Mouse (Mus musculus) stomach, embryonic 16.5 days (tissue): Measurements from ENCODE around the gene Tll2. TPM values are rescaled to one million over a fixed set of nuclear protein-coding genes. Genes with fewer than 3 reads are reported as not detected.

Source experiments
- ATAC-seq: fragments of 200-750 bp; cut with Nextera tagmentation; 2 replicates; pipeline ENCODE4 v1.8.0; 2017; ENCODE audit warnings: moderate number of reproducible peaks, moderate TSS enrichment; ENCODE audit not compliant: insufficient read depth, low FRiP score
- H3K27ac ChIP-seq: fragments of 300-500 bp; sonication (generic); 2 replicates; pipeline ENCODE4 v1.5.1; 2014; ENCODE audit warnings: low read length
- H3K27me3 ChIP-seq: fragments of 300-500 bp; sonication (generic); 2 replicates; pipeline ENCODE4 v1.6.1; 2014; ENCODE audit warnings: low read length, control low read depth, mixed read lengths; ENCODE audit not compliant: control insufficient read depth, insufficient read depth
- H3K36me3 ChIP-seq: fragments of 300-500 bp; sonication (generic); 2 replicates; pipeline ENCODE4 v1.6.1; 2014; ENCODE audit warnings: low read length; ENCODE audit not compliant: control insufficient read depth, insufficient read depth
- H3K4me1 ChIP-seq: fragments of 300-500 bp; sonication (generic); 2 replicates; pipeline ENCODE4 v1.6.1; 2014; ENCODE audit warnings: low read length, control low read depth, mixed read lengths; ENCODE audit not compliant: control insufficient read depth, insufficient read depth
- H3K4me2 ChIP-seq: fragments of 300-500 bp; sonication (generic); 2 replicates; pipeline ENCODE4 v1.6.1; 2014; ENCODE audit warnings: low read depth, low read length, mixed read lengths
- H3K4me3 ChIP-seq: fragments of 300-500 bp; sonication (generic); replicated peaks from 2 replicates; pipeline ENCODE4 v1.5.1; 2014; ENCODE audit warnings: mild to moderate bottlenecking, low read length
- H3K9ac ChIP-seq: fragments of 300-500 bp; sonication (generic); 2 replicates; pipeline ENCODE4 v1.6.1; 2014; ENCODE audit warnings: low read length
- H3K9me3 ChIP-seq: fragments of 300-500 bp; sonication (generic); replicated peaks from 2 replicates; pipeline ENCODE4 v1.6.1; 2016; ENCODE audit warnings: low read length, control low read depth; ENCODE audit not compliant: control insufficient read depth
- WGBS: fragments of 180-500 bp; shearing (Covaris S2); extraction: QIAGEN DNeasy Blood & Tissue Kit; methylation state at CpG from one replicate; pipeline ENCODE4 v1.1.7; 2014; 5-methylcytosine and 5-hydroxymethylcytosine counted together
- polyA plus RNA-seq: library from polyadenylated mRNA; unstranded; fragments of >200 nt; fragmentation: Nextera tagmentation; extraction: Ambion mirVana; gene quantifications from 2 replicates; pipeline ENCODE4 v1.2.1, GENCODE M21; 2015

Gene Tll2
- polyA plus RNA-seq, 1 experiment from 2014 or later, result 0.21 TPM

DNA sequence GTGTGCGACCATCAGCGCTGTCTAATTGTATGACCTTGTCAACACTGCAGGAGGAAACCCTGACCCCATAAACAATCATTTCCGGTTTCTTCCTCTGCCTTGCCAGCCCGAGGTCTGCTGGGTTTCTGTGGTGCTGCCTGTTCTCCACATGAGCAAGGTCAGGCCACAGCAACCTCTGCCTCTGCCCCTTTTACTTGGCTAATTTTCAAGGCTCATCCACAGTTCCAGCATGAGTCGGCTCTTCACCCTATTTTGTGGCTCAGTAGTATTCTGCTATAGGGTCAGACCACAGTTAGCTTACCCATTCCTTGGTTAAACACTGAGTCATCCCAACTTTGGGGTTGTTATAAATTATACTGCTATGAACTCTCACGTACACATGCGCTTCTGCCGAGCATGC lies 65.7 kb downstream of the Tll2 start:
- WGBS, result 66% methylated on average over 8 of the region's 8 CpGs
- ATAC-seq, result no peak

DNA sequence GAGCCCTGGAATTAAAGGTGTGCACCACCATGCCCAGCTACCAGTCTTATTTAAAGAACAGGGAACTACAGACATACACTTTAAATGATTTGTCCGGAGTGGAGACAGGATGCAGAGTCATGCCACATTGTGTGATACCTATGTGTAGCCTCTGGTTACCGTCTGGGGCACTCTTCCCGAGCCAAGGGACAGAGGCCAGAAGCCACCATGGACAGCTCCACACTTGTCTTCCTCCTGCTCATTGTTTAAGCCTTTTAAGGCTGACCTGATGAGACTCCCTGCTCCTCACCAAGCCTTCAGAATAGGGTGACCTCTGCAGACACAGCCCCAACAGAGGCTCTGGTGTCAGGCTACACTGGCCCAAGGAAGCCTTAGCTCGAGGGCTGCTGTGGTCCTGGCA lies 67.0 kb downstream of the Tll2 start:
- Histone ChIP-seq H3K27me3 (no peaks in the 10 kb centered on the region), H3K4me3 (no peak overlapping the region), H3K36me3 (no peaks in the 10 kb centered on the region), H3K27ac (no peak overlapping the region), H3K9ac (no peak overlapping the region), H3K9me3 (no peaks in the 10 kb centered on the region), H3K4me2 (no peak overlapping the region), H3K4me1 (no peaks in the 10 kb centered on the region)
- WGBS, result 51% methylated on average over 4 of the region's 4 CpGs
- no peak for ATAC-seq

More for the DNA sequence above, 65.7 kb downstream of the Tll2 start:
- Histone ChIP-seq H3K36me3 (no peaks in the 10 kb centered on the region), H3K4me1 (no peaks in the 10 kb centered on the region), H3K9ac (no peak overlapping the region), H3K9me3 (no peaks in the 10 kb centered on the region), H3K27ac (no peak overlapping the region), H3K4me3 (no peak overlapping the region), H3K4me2 (no peak overlapping the region), H3K27me3 (no peaks in the 10 kb centered on the region)

- no peaks in the 10 kb centered on the region for H3K27me3 ChIP-seq
- ATAC-seq, result no peak
- H3K27ac ChIP-seq, result no peak overlapping the region
- H3K4me2 ChIP-seq, result no peak overlapping the region
- no peak overlapping the region for H3K9ac ChIP-seq
- H3K9me3 ChIP-seq, result no peaks in the 10 kb centered on the region
- no peak overlapping the region for H3K4me3 ChIP-seq
- H3K4me1 ChIP-seq, result no peaks in the 10 kb centered on the region
- no peaks in the 10 kb centered on the region for H3K36me3 ChIP-seq
- WGBS, result 52% methylated on average over 3 of the region's 3 CpGs
These were observed 83.6 kb downstream of the Tll2 start for GRCm38 (mm10) chr19:41123009-41123408.

GRCm38 (mm10) chr19:41119924-41120323 lies 86.7 kb downstream of the Tll2 start:
- Histone ChIP-seq H3K4me3 (no peak overlapping the region), H3K27ac (no peak overlapping the region), H3K9me3 (no peaks in the 10 kb centered on the region), H3K9ac (no peak overlapping the region), H3K27me3 (no peaks in the 10 kb centered on the region), H3K4me2 (no peak overlapping the region), H3K36me3 (no peaks in the 10 kb centered on the region), H3K4me1 (no peaks in the 10 kb centered on the region)
- no peak for ATAC-seq
- WGBS, result 89% methylated on average over 13 of the region's 13 CpGs

DNA sequence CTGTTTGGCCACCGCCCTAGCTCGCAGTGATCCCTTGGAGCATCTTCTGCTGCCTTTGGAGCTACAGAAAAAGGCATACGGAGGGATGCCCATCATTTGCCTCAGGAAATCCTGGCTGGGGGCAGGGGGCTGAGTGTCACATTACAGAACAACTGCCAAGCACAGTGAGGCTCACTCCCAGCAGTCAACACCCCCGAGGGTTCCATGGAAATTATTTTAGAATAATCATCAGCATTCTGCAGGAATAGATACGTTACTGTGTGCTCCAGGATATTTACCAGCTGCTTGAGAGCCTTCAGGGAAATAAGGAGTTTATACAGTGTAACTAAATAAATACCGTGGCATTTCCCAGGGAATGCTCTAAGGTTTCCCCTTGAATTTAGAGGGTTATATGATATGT lies 88.3 kb downstream of the Tll2 start:
- Histone ChIP-seq H3K4me2 (no peak overlapping the region), H3K9me3 (no peaks in the 10 kb centered on the region), H3K4me1 (no peaks in the 10 kb centered on the region), H3K27ac (no peak overlapping the region), H3K4me3 (no peak overlapping the region), H3K9ac (no peak overlapping the region), H3K36me3 (no peaks in the 10 kb centered on the region), H3K27me3 (no peaks in the 10 kb centered on the region)
- ATAC-seq, result no peak
- 55% methylated on average over 6 of the region's 6 CpGs for WGBS

GRCm38 (mm10) chr19:41117334-41117733 lies 89.3 kb downstream of the Tll2 start:
- Histone ChIP-seq H3K4me3 (no peak overlapping the region), H3K36me3 (no peaks in the 10 kb centered on the region), H3K27me3 (no peaks in the 10 kb centered on the region), H3K9me3 (no peaks in the 10 kb centered on the region), H3K9ac (no peak overlapping the region), H3K4me2 (no peak overlapping the region), H3K4me1 (no peaks in the 10 kb centered on the region), H3K27ac (no peak overlapping the region)
- no peak for ATAC-seq
- 80% methylated on average over 4 of the region's 4 CpGs for WGBS

DNA sequence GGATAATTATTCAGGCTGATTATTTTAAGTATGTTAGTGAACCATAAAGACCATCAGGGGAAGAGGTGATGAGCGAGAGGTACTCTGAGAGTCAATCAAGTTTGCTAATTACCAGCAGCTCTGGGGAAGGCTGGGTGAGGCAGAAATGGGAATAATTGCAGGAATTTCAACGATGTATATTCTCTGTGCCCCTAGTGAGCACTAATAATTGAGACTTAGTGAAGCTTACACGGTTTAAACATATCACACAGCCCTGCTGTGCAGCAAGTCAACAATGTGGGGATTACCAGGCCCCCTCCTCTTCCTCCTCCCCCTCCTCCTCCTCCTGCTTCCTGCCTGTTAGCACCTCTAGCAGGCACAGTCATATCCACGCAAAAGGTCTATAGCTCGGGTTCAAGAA lies 92.0 kb downstream of the Tll2 start:
- H3K36me3 ChIP-seq, result no peaks in the 10 kb centered on the region
- H3K9me3 ChIP-seq, result no peaks in the 10 kb centered on the region
- no peak overlapping the region for H3K4me2 ChIP-seq
- ATAC-seq, result no peak
- H3K9ac ChIP-seq, result no peak overlapping the region
- H3K4me3 ChIP-seq, result no peak overlapping the region
- no peaks in the 10 kb centered on the region for H3K4me1 ChIP-seq
- no peak overlapping the region for H3K27ac ChIP-seq
- WGBS, result 40% methylated on average over 5 of the region's 5 CpGs
- no peaks in the 10 kb centered on the region for H3K27me3 ChIP-seq

- no peak overlapping the region for H3K4me3 ChIP-seq
- ATAC-seq, result no peak
- 73% methylated on average over 17 of the region's 17 CpGs for WGBS
- no peak overlapping the region for H3K27ac ChIP-seq
- no peaks in the 10 kb centered on the region for H3K4me1 ChIP-seq
- no peaks in the 10 kb centered on the region for H3K9me3 ChIP-seq
- no peak overlapping the region for H3K4me2 ChIP-seq
- H3K27me3 ChIP-seq, result no peaks in the 10 kb centered on the region
- no peaks in the 10 kb centered on the region for H3K36me3 ChIP-seq
- H3K9ac ChIP-seq, result no peak overlapping the region
These were observed 92.6 kb downstream of the Tll2 start for GRCm38 (mm10) chr19:41113911-41114531.

GRCm38 (mm10) chr19:41112609-41113008 lies 94.0 kb downstream of the Tll2 start:
- H3K4me1 ChIP-seq, result no peaks in the 10 kb centered on the region
- H3K4me2 ChIP-seq, result no peak overlapping the region
- no peaks in the 10 kb centered on the region for H3K9me3 ChIP-seq
- H3K9ac ChIP-seq, result no peak overlapping the region
- no peak overlapping the region for H3K4me3 ChIP-seq
- ATAC-seq, result no peak
- H3K27ac ChIP-seq, result no peak overlapping the region
- H3K27me3 ChIP-seq, result no peaks in the 10 kb centered on the region
- H3K36me3 ChIP-seq, result no peaks in the 10 kb centered on the region
- whole genome bisulfite sequencing, result 37% methylated on average over 6 of the region's 6 CpGs

DNA sequence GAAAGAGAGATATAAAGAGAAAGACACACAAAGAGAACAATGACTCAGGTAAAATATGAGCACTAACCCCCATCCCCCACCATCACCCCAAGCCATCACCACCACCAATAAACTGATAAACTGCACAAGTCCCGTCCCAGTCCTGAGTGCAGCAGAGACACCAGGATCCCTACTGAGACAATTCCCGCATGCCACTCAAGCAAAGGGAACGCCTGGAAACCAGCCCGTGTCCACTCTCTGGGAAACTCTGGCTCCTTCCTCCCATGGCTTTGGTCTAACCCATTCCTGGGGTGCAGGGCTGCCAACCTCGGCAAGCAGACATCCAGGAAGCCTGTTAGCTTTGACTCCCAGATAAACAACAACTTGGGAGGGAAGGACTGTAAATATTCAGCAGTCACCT lies 96.6 kb downstream of the Tll2 start:
- 57% methylated on average over 5 of the region's 5 CpGs for WGBS
- no peak overlapping the region for H3K4me2 ChIP-seq
- H3K27ac ChIP-seq, result no peak overlapping the region

More for the DNA sequence above, 96.6 kb downstream of the Tll2 start:
- no peaks in the 10 kb centered on the region for H3K9me3 ChIP-seq
- H3K9ac ChIP-seq, result no peak overlapping the region
- H3K4me3 ChIP-seq, result no peak overlapping the region
- H3K36me3 ChIP-seq, result no peaks in the 10 kb centered on the region
- ATAC-seq, result no peak
- H3K4me1 ChIP-seq, result no peaks in the 10 kb centered on the region
- H3K27me3 ChIP-seq, result no peaks in the 10 kb centered on the region
